Mouse (Mus musculus) brain, embryonic 14.5 days (tissue): Measurements from ENCODE around the gene Hdac4.

Source experiments
- CTCF ChIP-seq: fragments of 200-500 bp; IDR thresholded peaks from 2 replicates; pipeline ENCODE4 v1.5.1; 2012; ENCODE audit warnings: inconsistent platforms, mild to moderate bottlenecking, moderate library complexity, borderline replicate concordance; ENCODE audit not compliant: insufficient read depth, insufficient read length; ENCODE audit errors: extremely low read depth
- POLR2A ChIP-seq: fragments of 200-500 bp; IDR thresholded peaks from 2 replicates; pipeline ENCODE4 v1.6.1; 2012; ENCODE audit warnings: mild to moderate bottlenecking, inconsistent platforms, borderline replicate concordance; ENCODE audit not compliant: poor library complexity, insufficient read depth, insufficient read length, severe bottlenecking; ENCODE audit errors: extremely low read depth

GRCm38 (mm10) chr1:92142793-92143192 is 52.7 kb downstream of the Hdac4 start:
- no peak for TF ChIP-seq CTCF
- no peak for TF ChIP-seq POLR2A
